Mouse (Mus musculus): ENCODE data around the gene Scd3. TPM values are rescaled to one million over a fixed set of nuclear protein-coding genes. Genes with fewer than 3 reads are reported as not detected.

The Scd3 gene
- polyA plus RNA-seq, 1 experiment = 0.06 TPM

DNA sequence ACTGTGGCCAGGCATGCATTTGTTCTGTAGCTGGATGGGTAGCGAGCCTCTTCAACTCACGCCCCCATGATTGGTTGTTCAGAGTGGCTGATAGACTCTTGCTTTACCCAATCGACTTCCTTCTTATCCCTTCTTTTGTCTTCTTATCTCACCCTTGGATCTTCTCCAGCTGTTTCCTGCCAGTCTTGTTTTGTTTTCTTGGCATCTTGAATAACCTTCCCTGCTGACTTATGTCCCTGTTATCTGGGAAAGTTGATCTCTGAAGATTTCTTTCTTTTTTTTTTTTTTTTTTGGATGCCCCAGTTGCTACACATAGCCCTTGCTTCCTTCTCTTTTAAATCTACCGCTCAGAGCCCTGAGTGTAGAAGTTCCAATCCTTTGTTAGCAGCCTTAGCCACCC is 56.4 kb downstream of the Scd3 start:
- H3K4me3 ChIP-seq (ENCODE audit: insufficient read depth, poor library complexity, severe bottlenecking) = no peak overlapping the region
- no peaks in the 10 kb centered on the region for H3K36me3 ChIP-seq (ENCODE audit: control insufficient read depth, insufficient read depth)
- no peak overlapping the region for H3ac ChIP-seq (ENCODE audit: control insufficient read depth, insufficient read length, low read depth)
- H3K79me3 ChIP-seq (ENCODE audit: low read depth) = no peaks in the 10 kb centered on the region
- TF ChIP-seq FOSL1 (IDR thresholded peaks at IDR 0.05; ENCODE audit: insufficient read depth, low read length, poor library complexity, severe bottlenecking) (no peak), CEBPB (IDR thresholded peaks at IDR 0.05; ENCODE audit: low read depth) (no peak), MYOD1 (IDR thresholded peaks at IDR 0.05; ENCODE audit: control insufficient read depth, insufficient read length, low read depth) (no peak), CTCF (IDR thresholded peaks at IDR 0.05; ENCODE audit: control insufficient read depth, insufficient read depth, insufficient read length) (no peak), MYOG (IDR thresholded peaks at IDR 0.05; ENCODE audit: control insufficient read depth, extremely low read depth, insufficient read length) (no peak), USF1 (IDR thresholded peaks at IDR 0.05; ENCODE audit: low read depth) (no peak), MAX (IDR thresholded peaks at IDR 0.05) (no peak)
- no peaks in the 10 kb centered on the region for H3K79me2 ChIP-seq (ENCODE audit: control insufficient read depth, insufficient read depth)
- H3K27me3 ChIP-seq (ENCODE audit: control insufficient read depth, insufficient read depth, insufficient read length) = no peaks in the 10 kb centered on the region

DNA sequence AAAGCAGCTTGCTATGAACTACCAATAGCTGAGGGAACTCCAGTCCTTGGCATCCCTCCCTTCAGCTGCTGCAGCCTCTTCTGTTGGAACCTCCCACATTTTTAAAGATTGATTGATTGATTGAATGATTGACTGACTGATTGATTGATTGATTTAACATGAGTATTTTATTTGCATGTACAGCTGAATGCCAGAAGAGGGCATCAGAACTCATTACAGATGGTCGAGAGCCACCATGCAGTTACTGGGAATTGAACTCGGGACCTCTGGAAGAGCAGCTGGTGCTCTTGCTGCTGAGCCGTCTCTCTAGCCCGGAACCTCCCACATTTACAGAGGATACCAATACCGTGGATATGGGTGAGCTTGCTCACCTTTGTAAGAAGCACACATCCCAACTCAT is 57.4 kb downstream of the Scd3 start:
- H3K36me3 ChIP-seq (ENCODE audit: control insufficient read depth, insufficient read depth) = no peaks in the 10 kb centered on the region
- H3ac ChIP-seq (ENCODE audit: control insufficient read depth, insufficient read length, low read depth) = no peak overlapping the region
- no peaks in the 10 kb centered on the region for H3K79me2 ChIP-seq (ENCODE audit: control insufficient read depth, insufficient read depth)
- H3K79me3 ChIP-seq (ENCODE audit: low read depth) = no peaks in the 10 kb centered on the region
- H3K4me3 ChIP-seq (ENCODE audit: insufficient read depth, poor library complexity, severe bottlenecking) = no peak overlapping the region
- TF ChIP-seq MAX (IDR thresholded peaks at IDR 0.05) (no peak), FOSL1 (IDR thresholded peaks at IDR 0.05; ENCODE audit: insufficient read depth, low read length, poor library complexity, severe bottlenecking) (no peak), MYOD1 (IDR thresholded peaks at IDR 0.05; ENCODE audit: control insufficient read depth, insufficient read length, low read depth) (no peak), MYOG (IDR thresholded peaks at IDR 0.05; ENCODE audit: control insufficient read depth, extremely low read depth, insufficient read length) (no peak), CEBPB (IDR thresholded peaks at IDR 0.05; ENCODE audit: low read depth) (no peak), USF1 (IDR thresholded peaks at IDR 0.05; ENCODE audit: low read depth) (no peak), CTCF (IDR thresholded peaks at IDR 0.05; ENCODE audit: control insufficient read depth, insufficient read depth, insufficient read length) (no peak)
- H3K27me3 ChIP-seq (ENCODE audit: control insufficient read depth, insufficient read depth, insufficient read length) = no peaks in the 10 kb centered on the region

DNA sequence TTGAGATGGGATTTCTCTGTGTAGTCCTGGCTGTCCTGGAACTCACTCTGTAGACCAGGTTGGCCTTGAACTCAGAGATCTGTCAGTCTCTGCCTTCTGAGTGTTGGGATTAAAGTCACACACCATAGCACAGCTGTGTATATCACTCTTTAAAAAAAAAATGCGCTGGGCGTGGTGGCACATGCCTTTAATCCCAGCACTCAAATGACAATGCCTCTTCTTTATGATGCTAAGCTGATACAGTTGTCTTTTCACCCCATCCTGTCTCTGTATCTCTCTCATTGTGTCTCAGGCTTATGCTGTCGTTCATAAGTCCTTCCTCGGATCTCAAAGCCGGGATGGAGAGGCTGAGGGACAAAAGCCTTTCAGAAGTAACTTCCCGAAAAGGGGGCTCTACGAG is 58.7 kb downstream of the Scd3 start:
- no peak overlapping the region for H3ac ChIP-seq (ENCODE audit: control insufficient read depth, insufficient read length, low read depth)
- no peak for TF ChIP-seq USF1 (IDR thresholded peaks at IDR 0.05; ENCODE audit: low read depth)
- no peak for TF ChIP-seq FOSL1 (IDR thresholded peaks at IDR 0.05; ENCODE audit: insufficient read depth, low read length, poor library complexity, severe bottlenecking)
- no peak for TF ChIP-seq MYOG (IDR thresholded peaks at IDR 0.05; ENCODE audit: control insufficient read depth, extremely low read depth, insufficient read length)
- no peak for TF ChIP-seq CEBPB (IDR thresholded peaks at IDR 0.05; ENCODE audit: low read depth)
- no peak for TF ChIP-seq MAX (IDR thresholded peaks at IDR 0.05)
- TF ChIP-seq CTCF (IDR thresholded peaks at IDR 0.05; ENCODE audit: control insufficient read depth, insufficient read depth, insufficient read length) = no peak
- TF ChIP-seq MYOD1 (IDR thresholded peaks at IDR 0.05; ENCODE audit: control insufficient read depth, insufficient read length, low read depth) = no peak
- H3K27me3 ChIP-seq (ENCODE audit: control insufficient read depth, insufficient read depth, insufficient read length) = no peaks in the 10 kb centered on the region
- no peaks in the 10 kb centered on the region for H3K36me3 ChIP-seq (ENCODE audit: control insufficient read depth, insufficient read depth)
- no peaks in the 10 kb centered on the region for H3K79me3 ChIP-seq (ENCODE audit: low read depth)
- no peak overlapping the region for H3K4me3 ChIP-seq (ENCODE audit: insufficient read depth, poor library complexity, severe bottlenecking)
- no peaks in the 10 kb centered on the region for H3K79me2 ChIP-seq (ENCODE audit: control insufficient read depth, insufficient read depth)

DNA sequence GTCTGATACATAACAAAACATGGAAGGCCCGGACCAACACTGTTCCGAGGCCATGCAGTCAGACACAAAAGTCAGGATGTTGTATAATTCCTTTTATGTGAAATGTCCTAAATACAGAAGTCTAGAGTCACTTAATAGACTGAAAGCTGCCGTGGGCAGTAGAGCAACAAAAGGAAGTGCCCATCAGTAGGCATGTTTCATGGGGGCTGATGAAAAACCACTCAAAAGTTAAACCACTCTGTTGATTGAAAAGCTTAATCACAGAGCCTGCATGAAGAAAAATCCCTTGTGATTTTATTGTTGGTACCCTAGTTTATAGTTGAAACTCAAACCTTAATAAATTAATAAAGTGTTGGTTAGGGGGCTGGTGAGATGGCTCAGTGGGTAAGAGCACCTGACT is 60.5 kb downstream of the Scd3 start:
- H3K36me3 ChIP-seq (ENCODE audit: control insufficient read depth, insufficient read depth) = no peaks in the 10 kb centered on the region
- H3K4me3 ChIP-seq (ENCODE audit: insufficient read depth, poor library complexity, severe bottlenecking) = no peak overlapping the region
- no peaks in the 10 kb centered on the region for H3K79me2 ChIP-seq (ENCODE audit: control insufficient read depth, insufficient read depth)
- no peaks in the 10 kb centered on the region for H3K79me3 ChIP-seq (ENCODE audit: low read depth)
- TF ChIP-seq USF1 (IDR thresholded peaks at IDR 0.05; ENCODE audit: low read depth) (no peak), MYOG (IDR thresholded peaks at IDR 0.05; ENCODE audit: control insufficient read depth, extremely low read depth, insufficient read length) (no peak), MYOD1 (IDR thresholded peaks at IDR 0.05; ENCODE audit: control insufficient read depth, insufficient read length, low read depth) (no peak), CTCF (IDR thresholded peaks at IDR 0.05; ENCODE audit: control insufficient read depth, insufficient read depth, insufficient read length) (no peak), CEBPB (IDR thresholded peaks at IDR 0.05; ENCODE audit: low read depth) (no peak), MAX (IDR thresholded peaks at IDR 0.05) (no peak), FOSL1 (IDR thresholded peaks at IDR 0.05; ENCODE audit: insufficient read depth, low read length, poor library complexity, severe bottlenecking) (no peak)
- no peak overlapping the region for H3ac ChIP-seq (ENCODE audit: control insufficient read depth, insufficient read length, low read depth)
- H3K27me3 ChIP-seq (ENCODE audit: control insufficient read depth, insufficient read depth, insufficient read length) = no peaks in the 10 kb centered on the region

DNA sequence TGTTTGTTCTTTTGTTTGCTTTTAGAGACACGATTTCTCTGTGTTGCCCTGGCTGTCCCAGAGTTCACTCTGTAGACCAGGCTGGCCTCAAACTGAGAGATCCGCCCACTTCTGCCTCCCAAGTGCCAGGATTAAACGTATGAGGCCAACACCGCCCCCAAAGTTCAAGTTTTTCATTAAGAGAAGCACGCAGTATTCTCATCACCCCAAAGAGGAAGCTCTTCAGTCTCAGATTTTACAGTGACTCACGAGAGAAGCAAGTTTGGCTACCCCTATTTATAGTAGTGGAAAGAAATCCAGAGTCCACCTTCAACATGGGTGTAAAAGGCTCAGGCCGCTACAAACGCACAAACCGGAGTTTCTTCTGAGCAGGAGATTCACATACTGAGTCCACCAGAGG is 61.2 kb downstream of the Scd3 start:
- Histone ChIP-seq H3K36me3 (ENCODE audit: control insufficient read depth, insufficient read depth) (no peaks in the 10 kb centered on the region), H3K79me3 (ENCODE audit: low read depth) (no peaks in the 10 kb centered on the region), H3K27me3 (ENCODE audit: control insufficient read depth, insufficient read depth, insufficient read length) (no peaks in the 10 kb centered on the region), H3K79me2 (ENCODE audit: control insufficient read depth, insufficient read depth) (no peaks in the 10 kb centered on the region), H3ac (ENCODE audit: control insufficient read depth, insufficient read length, low read depth) (no peak overlapping the region), H3K4me3 (ENCODE audit: insufficient read depth, poor library complexity, severe bottlenecking) (no peak overlapping the region)
- no peak for TF ChIP-seq CEBPB (IDR thresholded peaks at IDR 0.05; ENCODE audit: low read depth)
- TF ChIP-seq USF1 (IDR thresholded peaks at IDR 0.05; ENCODE audit: low read depth) = no peak
- TF ChIP-seq CTCF (IDR thresholded peaks at IDR 0.05; ENCODE audit: control insufficient read depth, insufficient read depth, insufficient read length) = no peak
- TF ChIP-seq MAX (IDR thresholded peaks at IDR 0.05) = no peak
- no peak for TF ChIP-seq MYOG (IDR thresholded peaks at IDR 0.05; ENCODE audit: control insufficient read depth, extremely low read depth, insufficient read length)
- no peak for TF ChIP-seq FOSL1 (IDR thresholded peaks at IDR 0.05; ENCODE audit: insufficient read depth, low read length, poor library complexity, severe bottlenecking)
- TF ChIP-seq MYOD1 (IDR thresholded peaks at IDR 0.05; ENCODE audit: control insufficient read depth, insufficient read length, low read depth) = no peak

DNA sequence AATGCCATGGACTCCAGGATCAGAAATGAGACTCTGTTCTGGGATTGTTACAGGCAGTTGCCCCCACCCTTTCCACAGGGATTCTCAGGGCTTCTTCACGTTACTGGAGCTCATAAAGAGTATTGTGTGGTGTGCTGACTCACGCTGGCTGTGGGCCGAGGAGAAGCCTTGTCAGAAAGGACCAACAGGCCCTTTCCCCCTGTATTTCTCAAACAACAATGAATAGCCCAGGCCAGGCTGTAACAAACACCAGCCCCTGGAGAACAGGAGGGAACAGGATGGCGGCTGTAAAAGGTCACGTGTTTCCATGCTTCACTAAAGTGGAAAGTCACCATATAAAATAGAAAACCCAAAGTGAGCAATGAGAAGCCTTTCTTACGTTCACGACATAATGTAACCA is 62.2 kb downstream of the Scd3 start:
- H3K36me3 ChIP-seq (ENCODE audit: control insufficient read depth, insufficient read depth) = no peaks in the 10 kb centered on the region
- H3ac ChIP-seq (ENCODE audit: control insufficient read depth, insufficient read length, low read depth) = no peak overlapping the region
- H3K27me3 ChIP-seq (ENCODE audit: control insufficient read depth, insufficient read depth, insufficient read length) = no peaks in the 10 kb centered on the region
- no peak overlapping the region for H3K4me3 ChIP-seq (ENCODE audit: insufficient read depth, poor library complexity, severe bottlenecking)
- TF ChIP-seq FOSL1 (IDR thresholded peaks at IDR 0.05; ENCODE audit: insufficient read depth, low read length, poor library complexity, severe bottlenecking) (peak; percentile 33), MYOG (IDR thresholded peaks at IDR 0.05; ENCODE audit: control insufficient read depth, extremely low read depth, insufficient read length) (no peak), USF1 (IDR thresholded peaks at IDR 0.05; ENCODE audit: low read depth) (peak; percentile 84)
- H3K79me2 ChIP-seq (ENCODE audit: control insufficient read depth, insufficient read depth) = no peaks in the 10 kb centered on the region
- no peaks in the 10 kb centered on the region for H3K79me3 ChIP-seq (ENCODE audit: low read depth)

Measured in C2C12 (cell line).